Mouse (Mus musculus) hematopoietic multipotent progenitor cell, adult 10-12 weeks (in vitro differentiated cells): ENCODE measurements around the gene Ddr2. TPM values are rescaled to one million over a fixed set of nuclear protein-coding genes. Genes with fewer than 3 reads are reported as not detected.

Experiments
- polyA plus RNA-seq: library from polyadenylated mRNA; stranded (reverse); fragments of >175 nt; gene quantifications from 2 replicates; pipeline ENCODE4 v1.2.3, GENCODE M21; 2012; ENCODE audit warnings: low replicate concordance

Gene Ddr2
- not detected in 2 replicates for polyA plus RNA-seq

DNA sequence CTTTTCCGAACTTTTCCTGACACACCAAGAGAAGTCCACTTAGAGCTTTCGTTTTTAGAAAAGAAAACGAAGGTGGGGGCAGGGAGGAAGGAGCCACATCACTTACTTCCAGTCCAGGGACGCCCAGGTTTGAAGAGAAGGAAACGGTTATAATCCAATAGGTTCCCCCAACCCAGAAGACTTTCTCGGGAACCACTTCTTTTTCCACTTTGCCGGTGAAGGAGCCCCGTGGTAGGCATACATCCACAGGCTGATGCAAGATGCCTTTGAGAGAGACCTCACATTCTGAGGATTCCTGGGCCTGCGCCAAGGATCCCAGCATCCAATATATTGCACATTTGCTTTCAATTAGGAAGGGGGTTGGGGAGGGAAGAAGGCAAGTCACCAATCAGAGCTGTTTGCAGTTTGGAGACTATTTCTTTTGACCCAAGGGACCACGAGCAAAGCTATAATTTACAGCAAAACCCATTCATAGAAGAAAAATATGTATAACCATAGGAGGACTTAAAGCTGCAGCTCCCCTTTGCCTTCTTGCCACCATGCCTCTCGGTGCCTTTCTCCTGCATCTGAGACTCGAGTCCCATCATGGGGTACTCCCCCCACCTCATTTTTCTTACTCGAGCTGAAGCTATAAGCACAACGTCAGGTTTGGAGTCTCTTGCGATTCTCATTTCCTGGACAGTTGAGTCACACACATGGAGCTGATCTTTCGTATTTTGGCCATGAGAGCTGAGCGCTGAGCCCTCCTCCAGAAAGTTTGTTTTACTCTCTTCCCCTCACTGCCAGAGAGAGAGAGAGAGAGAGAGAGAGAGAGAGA, at the start of gene Ddr2:
TSS of gene Ddr2 (minus strand) at position 247 of the 817 bp plus-strand sequence.

DNA sequence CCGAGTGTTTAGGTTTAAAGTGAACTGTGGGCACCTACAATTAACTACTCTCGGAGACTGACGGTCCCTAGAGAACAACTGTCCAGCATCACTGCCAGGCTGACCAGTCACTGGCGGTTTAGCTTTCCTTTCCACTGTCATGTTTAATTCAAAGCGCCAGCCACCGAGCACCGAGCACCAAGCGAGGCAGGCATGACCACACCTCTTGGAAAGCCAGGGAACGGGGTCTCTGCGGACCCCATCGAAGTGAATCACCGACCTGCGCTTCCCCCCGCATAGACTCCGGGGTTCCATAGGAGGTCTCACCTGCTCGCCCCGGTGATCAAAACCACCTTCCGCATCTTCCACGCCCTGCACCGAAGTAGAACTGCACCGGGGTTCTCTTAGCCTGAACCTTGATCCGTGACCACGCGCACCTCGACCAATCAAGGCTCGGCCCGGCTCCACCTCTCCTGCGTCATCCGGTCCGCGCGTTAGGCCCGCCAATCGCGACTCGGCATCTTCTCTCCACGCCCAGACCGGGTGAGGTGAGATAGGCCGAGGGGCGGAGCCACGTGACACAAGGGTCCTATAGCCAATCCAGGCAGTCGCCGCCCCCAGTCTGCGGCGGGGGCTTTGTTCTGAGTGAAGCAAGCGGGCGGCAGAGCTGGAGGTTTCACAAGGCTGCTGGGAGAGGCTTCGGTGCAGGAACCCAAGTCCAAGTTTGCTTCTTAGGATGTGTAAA, 141.6 kb downstream of the Ddr2 start, which contains the start of gene Hsd17b7:
TSS of gene Hsd17b7 (minus strand) at position 450 of the 724 bp plus-strand sequence.

DNA sequence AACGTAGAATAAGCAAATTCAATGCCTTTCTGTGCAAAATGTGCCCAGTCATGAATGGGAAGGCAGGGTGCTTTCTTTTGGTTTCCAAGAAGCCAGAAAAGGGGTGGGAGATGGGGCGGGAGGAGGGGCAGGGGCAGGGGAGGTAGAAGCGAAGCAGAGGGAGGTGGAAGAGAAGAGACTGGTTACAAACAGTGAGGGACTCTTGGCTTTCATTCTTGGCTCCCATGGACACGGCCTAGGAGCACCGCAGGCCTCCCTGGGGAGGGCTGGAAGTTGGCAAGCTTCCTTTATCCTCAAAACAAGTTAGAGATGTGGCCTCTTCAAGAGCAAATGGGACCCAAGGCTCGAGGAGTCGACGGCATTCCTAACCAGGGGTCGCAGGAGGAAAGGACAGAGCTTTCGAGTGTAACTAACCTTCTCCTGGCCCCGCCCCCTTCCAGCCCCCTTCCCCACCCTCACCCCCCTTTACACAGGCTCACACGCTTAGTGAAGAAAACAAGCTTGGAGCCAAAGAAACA, 182.0 kb downstream of the Ddr2 start, which contains the start of gene Ccdc190:
TSS of gene Ccdc190 (plus strand) at position 195 of the 518 bp plus-strand sequence.

Other genes starting within 250 kb of the Ddr2 start
- not detected in 2 replicates for gene Ccdc190, start 182.1 kb downstream of the Ddr2 start, polyA plus RNA-seq
- gene Hsd17b7, start 141.5 kb downstream of the Ddr2 start, polyA plus RNA-seq, result 0.73 and 0.95 TPM in 2 replicates
- gene Uap1, start 64.2 kb upstream of the Ddr2 start, polyA plus RNA-seq, result 6.5 and 10.8 TPM in 2 replicates
- 6.0 TPM in 2 replicates for gene Uhmk1, start 104.6 kb upstream of the Ddr2 start, polyA plus RNA-seq
- gene Sh2d1b2, start 122.0 kb upstream of the Ddr2 start, polyA plus RNA-seq, result not detected in 2 replicates
- 1.4 and 1.6 TPM in 2 replicates for gene Sh2d1b1, start 166.6 kb upstream of the Ddr2 start, polyA plus RNA-seq
- gene Gm7694, start 195.6 kb upstream of the Ddr2 start, polyA plus RNA-seq, result 1.8 and 2.0 TPM in 2 replicates
- not detected in 2 replicates for gene Spata46, start 198.0 kb upstream of the Ddr2 start, polyA plus RNA-seq